Mouse (Mus musculus) right cerebral cortex, postnatal 10 days (tissue): Measurements from ENCODE around the gene Tbc1d10c.
"Not testable (repeated sequence)": the region's sequence is repeated elsewhere in the genome, so short reads cannot be mapped to it uniquely, and the experiment has no call there.

Experiments
- DNase-seq, 2 experiments: peaks; one replicate each; pipeline ENCODE4 v3.0.0; 2021; ENCODE audit warnings: low spot score in 2 of 2

The Tbc1d10c gene

GRCm38 (mm10) chr19:4144550-4145498, 46.3 kb downstream of the Tbc1d10c start:
- DNase-seq: no peak

GRCm38 (mm10) chr19:4143759-4144268, 47.3 kb downstream of the Tbc1d10c start, which contains the start of gene Cabp4:
TSS of gene Cabp4 (minus strand) at chr19:4144033.
- DNase-seq: no peak

- no peak for DNase-seq
These were observed 48.5 kb downstream of the Tbc1d10c start for GRCm38 (mm10) chr19:4142416-4143173.

- no peak for DNase-seq
These were observed 50.9 kb downstream of the Tbc1d10c start for GRCm38 (mm10) chr19:4140147-4140546.

- DNase-seq: no peak
These were observed 51.6 kb downstream of the Tbc1d10c start, which contains the start of gene Gpr152 for GRCm38 (mm10) chr19:4139446-4139845. TSS of gene Gpr152 (plus strand) at chr19:4139787.

- no peak for DNase-seq
These were observed 53.2 kb downstream of the Tbc1d10c start for GRCm38 (mm10) chr19:4137913-4138312.

- no peak for DNase-seq
These were observed 54.6 kb downstream of the Tbc1d10c start for GRCm38 (mm10) chr19:4136463-4136862.

GRCm38 (mm10) chr19:4135963-4136345, 55.1 kb downstream of the Tbc1d10c start:
- not testable (repeated sequence) for DNase-seq

- DNase-seq: not testable (repeated sequence)
These were observed 55.7 kb downstream of the Tbc1d10c start for GRCm38 (mm10) chr19:4135229-4135962.

GRCm38 (mm10) chr19:4134354-4134753, 56.7 kb downstream of the Tbc1d10c start:
- DNase-seq: no peak
